25 mouse cellular contexts compared by ENCODE assay signal in the genomic region with DNA sequence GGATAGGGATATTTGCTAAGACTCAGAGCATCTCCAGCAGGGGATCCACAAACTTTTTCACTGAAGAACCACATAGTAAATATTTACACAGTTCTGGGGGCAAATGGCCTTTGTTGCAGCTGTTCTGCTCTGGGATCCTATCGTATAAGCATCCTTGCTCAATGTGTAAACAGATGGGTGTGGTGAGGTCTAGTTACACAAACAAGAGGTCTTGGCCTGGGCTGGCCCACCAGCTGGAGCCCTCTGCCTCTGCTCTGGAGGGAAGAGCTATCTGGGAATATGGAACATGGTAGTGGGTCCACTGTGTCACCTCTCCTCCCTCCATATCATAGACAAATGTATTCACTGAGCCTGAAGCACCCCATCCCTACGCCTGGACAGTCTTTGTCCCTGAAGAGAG. TPM values are rescaled to one million over a fixed set of nuclear protein-coding genes. Genes with fewer than 3 reads are reported as not detected.
A peak's percentile ranks its signal among the peaks of the same experiment; 100 is the strongest.
DNase-seq lines count a peak whose midpoint lies in the region; ATAC-seq and TF ChIP-seq lines count a peak whose summit lies in the region.
"Had no signal": no experiment of that assay in that cellular context is flagged by ENCODE, and none has a peak within 500 bp of the region (broad histone marks: within the 10 kb centered on the region; RNA-seq: fewer than 3 reads in every experiment).

No protein-coding gene starts in this region.

- no peaks in the 10 kb centered on the region for H3K9me3 ChIP-seq in intestine, embryonic 14.5 days (ENCODE audit: control insufficient read depth, low read length)
- H3K9me3 ChIP-seq in intestine, postnatal 0 days (ENCODE audit: control insufficient read depth), result no peaks in the 10 kb centered on the region
- no peaks in the 10 kb centered on the region for H3K9me3 ChIP-seq in lung, postnatal 0 days (ENCODE audit: low read length)
- no peaks in the 10 kb centered on the region for H3K9me3 ChIP-seq in stomach, embryonic 14.5 days (ENCODE audit: control insufficient read depth, low read depth, low read length)
- H3K9me3 ChIP-seq: embryonic facial prominence, embryonic 15.5 days; forebrain, embryonic 10.5 days; G1E; heart, embryonic 12.5 days had no signal

- no peak overlapping the region for H3K27ac ChIP-seq in intestine, embryonic 14.5 days (ENCODE audit: low read depth)
- H3K27ac ChIP-seq in intestine, postnatal 0 days (ENCODE audit: low read depth, low read length), result no peak overlapping the region
- H3K27ac ChIP-seq in lung, postnatal 0 days (ENCODE audit: low read length), result no peak overlapping the region
- H3K27ac ChIP-seq in stomach, embryonic 14.5 days (ENCODE audit: low read length), result no peak overlapping the region
- H3K27ac ChIP-seq: embryonic facial prominence, embryonic 15.5 days; forebrain, embryonic 10.5 days; gastrocnemius, adult 2 months had no signal

- intact Hi-C loops in heart, postnatal 14 days (cut with DNase I), result no loop called here

- TF ChIP-seq CTCF in intestine, postnatal 0 days (IDR thresholded peaks at IDR 0.05; ENCODE audit: low read depth), result no peak
- TF ChIP-seq CTCF in lung, postnatal 0 days (IDR thresholded peaks at IDR 0.05), result no peak

- WGBS in intestine, embryonic 14.5 days, result 48% methylated on average over 2 of the region's 2 CpGs
- WGBS in intestine, postnatal 0 days, result 51% methylated on average over 2 of the region's 2 CpGs
- 44% methylated on average over 2 of the region's 2 CpGs for WGBS in lung, postnatal 0 days
- WGBS in stomach, embryonic 14.5 days, result 53% methylated on average over 2 of the region's 2 CpGs

- H3K27me3 ChIP-seq in intestine, embryonic 14.5 days (replicated peaks; ENCODE audit: control insufficient read depth, insufficient read depth, low read length), result no peaks in the 10 kb centered on the region
- no peaks in the 10 kb centered on the region for H3K27me3 ChIP-seq in intestine, postnatal 0 days (replicated peaks; ENCODE audit: control insufficient read depth, insufficient read depth, low read length)
- no peaks in the 10 kb centered on the region for H3K27me3 ChIP-seq in lung, postnatal 0 days (replicated peaks; ENCODE audit: insufficient read depth, low read length)
- no peaks in the 10 kb centered on the region for H3K27me3 ChIP-seq in stomach, embryonic 14.5 days (ENCODE audit: control insufficient read depth, insufficient read depth, low read length)
- H3K27me3 ChIP-seq: embryonic facial prominence, embryonic 15.5 days; heart, embryonic 12.5 days had no signal

- H3K4me3 ChIP-seq in intestine, embryonic 14.5 days (ENCODE audit: low read depth, low read length), result no peak overlapping the region
- no peak overlapping the region for H3K4me3 ChIP-seq in intestine, postnatal 0 days (ENCODE audit: low read depth, low read length)
- H3K4me3 ChIP-seq in lung, postnatal 0 days (ENCODE audit: low read depth, low read length), result no peak overlapping the region
- no peak overlapping the region for H3K4me3 ChIP-seq in stomach, embryonic 14.5 days (ENCODE audit: low read depth, low read length)
- H3K4me3 ChIP-seq: embryonic facial prominence, embryonic 15.5 days; erythroblast, embryonic 14.5 days; forebrain, embryonic 10.5 days; gastrocnemius, adult 2 months; heart, embryonic 12.5 days had no signal

- DNase-seq in intestine, embryonic 14.5 days (ENCODE audit: low spot score), result no peak
- DNase-seq in lung, postnatal 0 days (ENCODE audit: low spot score), result no peak
- no peak for DNase-seq in lung, postnatal 25 days (ENCODE audit: low spot score)
- peak; percentile 34 for DNase-seq in yolk sac, embryonic 10.5 days (ENCODE audit: low spot score)
- no peak for DNase-seq in heart, postnatal 14 days
- DNase-seq: adrenal gland, adult 8-10 months; B cell, adult 2 months; cerebellum, adult 11 months; cerebellum, adult 8-10 months; cerebellum, postnatal 14 days; embryo, embryonic 11 days; gastrocnemius, adult 2 months; gastrocnemius, postnatal 25 days; heart, postnatal 36 days had no signal

- H3K4me1 ChIP-seq in intestine, embryonic 14.5 days (replicated peaks; ENCODE audit: control insufficient read depth, insufficient read depth, low read length), result no peaks in the 10 kb centered on the region
- H3K4me1 ChIP-seq in intestine, postnatal 0 days (replicated peaks; ENCODE audit: control insufficient read depth, insufficient read depth, low read length), result no peaks in the 10 kb centered on the region
- H3K4me1 ChIP-seq in lung, postnatal 0 days (ENCODE audit: insufficient read depth, low read depth, low read length), result no peaks in the 10 kb centered on the region
- 0 out of 2 replicates have a peak, but pooled peaks cover 3% of the 10 kb centered on the region for H3K4me1 ChIP-seq in stomach, embryonic 14.5 days (ENCODE audit: control insufficient read depth, insufficient read depth, low read length)

- TF ChIP-seq EP300 in lung, postnatal 0 days (IDR thresholded peaks at IDR 0.05), result 0 out of 2 replicates have a peak, but pooled peaks have one; percentile 15

- no peak overlapping the region for H3K4me2 ChIP-seq in intestine, embryonic 14.5 days (ENCODE audit: low read length)
- H3K4me2 ChIP-seq in intestine, postnatal 0 days (replicated peaks; ENCODE audit: low read depth), result no peak overlapping the region
- no peak overlapping the region for H3K4me2 ChIP-seq in lung, postnatal 0 days (replicated peaks; ENCODE audit: low read depth, low read length)
- H3K4me2 ChIP-seq in stomach, embryonic 14.5 days (replicated peaks; ENCODE audit: low read depth, low read length), result no peak overlapping the region
- H3K4me2 ChIP-seq: embryonic facial prominence, embryonic 15.5 days; heart, embryonic 12.5 days had no signal

- H3K9ac ChIP-seq in intestine, embryonic 14.5 days (ENCODE audit: low read length), result no peak overlapping the region
- H3K9ac ChIP-seq in intestine, postnatal 0 days (ENCODE audit: low read depth, low read length), result no peak overlapping the region
- H3K9ac ChIP-seq in lung, postnatal 0 days (replicated peaks; ENCODE audit: low read depth), result no peak overlapping the region
- no peak overlapping the region for H3K9ac ChIP-seq in stomach, embryonic 14.5 days (replicated peaks; ENCODE audit: low read depth, low read length)
- H3K9ac ChIP-seq: embryonic facial prominence, embryonic 15.5 days; heart, embryonic 12.5 days had no signal

- 0 out of 2 replicates have a peak, but pooled peaks have one; percentile 12 for ATAC-seq in intestine, embryonic 14.5 days (replicated peaks; ENCODE audit: low FRiP score, low TSS enrichment, low read depth)
- no peak for ATAC-seq in intestine, postnatal 0 days
- ATAC-seq in lung, postnatal 0 days, result no peak; the same call in 1 of the 2 replicates
- peak; percentile 49; the same call in 1 of the 2 replicates for ATAC-seq in stomach, embryonic 14.5 days (ENCODE audit: insufficient number of reproducible peaks, insufficient read depth, low FRiP score, low read depth)
- ATAC-seq: CD4-positive, CD25-positive, alpha-beta regulatory T cell, adult 4 months; forebrain, embryonic 14.5 days had no signal

- H3K36me3 ChIP-seq in intestine, embryonic 14.5 days (ENCODE audit: control insufficient read depth, insufficient read depth, low read length), result no peaks in the 10 kb centered on the region
- no peaks in the 10 kb centered on the region for H3K36me3 ChIP-seq in intestine, postnatal 0 days (ENCODE audit: control insufficient read depth, insufficient read depth)
- H3K36me3 ChIP-seq in lung, postnatal 0 days (ENCODE audit: insufficient read depth, low read length), result no peaks in the 10 kb centered on the region
- H3K36me3 ChIP-seq in stomach, embryonic 14.5 days (ENCODE audit: control insufficient read depth, insufficient read depth, low read length), result no peaks in the 10 kb centered on the region
- H3K36me3 ChIP-seq: embryonic facial prominence, embryonic 15.5 days; forebrain, embryonic 10.5 days; G1E had no signal

RNA-seq across cellular contexts. Expression of a gene that starts 40.9 kb away (rescaled TPM):
- 0.42 and 0.66 TPM in 2 replicates for polyA plus RNA-seq in intestine, embryonic 14.5 days (2014; fragmentation: Nextera tagmentation; extraction: Ambion mirVana)
- polyA plus RNA-seq in intestine, postnatal 0 days (2015; fragmentation: Nextera tagmentation; extraction: Ambion mirVana), result 5.7 and 5.9 TPM in 2 replicates
- polyA plus RNA-seq in lung, postnatal 0 days (2015; fragmentation: Nextera tagmentation; extraction: Ambion mirVana), result 7.0 and 9.0 TPM in 2 replicates
- polyA plus RNA-seq in stomach, embryonic 14.5 days (2014; fragmentation: Nextera tagmentation; extraction: Ambion mirVana), result 0.65 and 0.67 TPM in 2 replicates
- 1,000 to 10,000 TPM; 1,042 to 1,098 TPM for total RNA-seq in heart, postnatal 14 days (2021)
- total RNA-seq: common myeloid progenitor, adult 5-6 weeks; granulocyte monocyte progenitor cell, adult 5-6 weeks had no signal
- polyA plus RNA-seq: CD4-positive, CD25-positive, alpha-beta regulatory T cell, adult 4 months; erythroblast, embryonic 14.5 days; forebrain, embryonic 10.5 days; G1E had no signal

Comparison
In these comparisons a context has a peak if more than half of its experiments do, and no peak if none do; other contexts are left out.
1. ATAC-seq: peak in intestine, embryonic 14.5 days (single experiment) and stomach, embryonic 14.5 days (single experiment); none in intestine, postnatal 0 days (single experiment) and lung, postnatal 0 days (single experiment).